ENCODE assay signal across 20 mouse cellular contexts in genomic region chr11:12309423-12310023, GRCm38 (mm10).
DNase-seq lines count a peak whose midpoint lies in the region; ATAC-seq and TF ChIP-seq lines count a peak whose summit lies in the region.
"Had no signal": no experiment of that assay in that cellular context is flagged by ENCODE, and none has a peak within 500 bp of the region (broad histone marks: within the 10 kb centered on the region; RNA-seq: fewer than 3 reads in every experiment).

No protein-coding gene starts in this region.

- H3K4me2 ChIP-seq in heart, embryonic 12.5 days, result peak overlapping the region; percentile 57
- H3K4me2 ChIP-seq in midbrain, postnatal 0 days (ENCODE audit: low read depth, low read length, poor library complexity, severe bottlenecking), result no peak overlapping the region
- no peak overlapping the region for H3K4me2 ChIP-seq in midbrain, embryonic 13.5 days (replicated peaks)
- H3K4me2 ChIP-seq: embryonic facial prominence, embryonic 13.5 days; forebrain, embryonic 12.5 days had no signal

- peak overlapping the region; percentile 57; the same call in 1 of the 2 replicates for H3K9ac ChIP-seq in heart, embryonic 12.5 days
- H3K9ac ChIP-seq in midbrain, postnatal 0 days (replicated peaks; ENCODE audit: low read length, poor library complexity, severe bottlenecking), result no peak overlapping the region
- H3K9ac ChIP-seq in midbrain, embryonic 13.5 days (replicated peaks), result no peak overlapping the region
- H3K9ac ChIP-seq: embryonic facial prominence, embryonic 13.5 days; forebrain, embryonic 12.5 days had no signal

- H3K27ac ChIP-seq in heart, embryonic 12.5 days (ENCODE audit: poor library complexity, severe bottlenecking), result peak overlapping the region; percentile 88
- H3K27ac ChIP-seq in midbrain, embryonic 10.5 days (replicated peaks), result no peak overlapping the region
- no peak overlapping the region for H3K27ac ChIP-seq in midbrain, postnatal 0 days (ENCODE audit: low read depth, low read length)
- H3K27ac ChIP-seq in midbrain, embryonic 13.5 days, result no peak overlapping the region
- H3K27ac ChIP-seq in gastrocnemius, adult 2 months, result no peak overlapping the region
- H3K27ac ChIP-seq: embryonic facial prominence, embryonic 13.5 days; forebrain, embryonic 12.5 days; hindbrain, postnatal 0 days had no signal

- H3K9me3 ChIP-seq in heart, embryonic 12.5 days (replicated peaks), result no peaks in the 10 kb centered on the region
- no peaks in the 10 kb centered on the region for H3K9me3 ChIP-seq in midbrain, embryonic 10.5 days (replicated peaks)
- H3K9me3 ChIP-seq in midbrain, postnatal 0 days (ENCODE audit: low read length), result no peaks in the 10 kb centered on the region
- no peaks in the 10 kb centered on the region for H3K9me3 ChIP-seq in midbrain, embryonic 13.5 days
- H3K9me3 ChIP-seq: embryonic facial prominence, embryonic 13.5 days; forebrain, embryonic 12.5 days; G1E had no signal

- no peak for ATAC-seq in heart, embryonic 12.5 days (ENCODE audit: insufficient number of reproducible peaks, low FRiP score)
- ATAC-seq in midbrain, postnatal 0 days (ENCODE audit: low FRiP score), result no peak
- ATAC-seq in common myeloid progenitor, adult 5-6 weeks (replicated peaks; ENCODE audit: low read depth, poor library complexity, severe bottlenecking), result peak; percentile 99
- ATAC-seq in midbrain, embryonic 13.5 days, result peak; percentile 67
- ATAC-seq: hindbrain, postnatal 0 days had no signal

- TF ChIP-seq CTCF in midbrain, postnatal 0 days (IDR thresholded peaks at IDR 0.05), result no peak
- TF ChIP-seq CTCF in gastrocnemius, adult 2 months (IDR thresholded peaks at IDR 0.05), result no peak

- H3K4me3 ChIP-seq in heart, embryonic 12.5 days, result peak overlapping the region; percentile 28
- H3K4me3 ChIP-seq in midbrain, embryonic 10.5 days, result no peak overlapping the region
- no peak overlapping the region for H3K4me3 ChIP-seq in midbrain, postnatal 0 days (ENCODE audit: low read depth, low read length)
- no peak overlapping the region for H3K4me3 ChIP-seq in midbrain, embryonic 13.5 days (replicated peaks)
- no peak overlapping the region for H3K4me3 ChIP-seq in gastrocnemius, adult 2 months
- H3K4me3 ChIP-seq: embryonic facial prominence, embryonic 13.5 days; forebrain, embryonic 12.5 days had no signal

- H3K27me3 ChIP-seq in heart, embryonic 12.5 days (replicated peaks), result no peaks in the 10 kb centered on the region
- H3K27me3 ChIP-seq in midbrain, embryonic 10.5 days (ENCODE audit: low read depth, poor library complexity, severe bottlenecking), result peaks cover 98% of the 10 kb centered on the region
- peaks cover 20% of the 10 kb centered on the region; the same call in 1 of the 2 replicates for H3K27me3 ChIP-seq in midbrain, postnatal 0 days (ENCODE audit: insufficient read depth, low read length)
- peaks cover 82% of the 10 kb centered on the region for H3K27me3 ChIP-seq in midbrain, embryonic 13.5 days
- H3K27me3 ChIP-seq: embryonic facial prominence, embryonic 13.5 days had no signal

- intact Hi-C loops in heart, postnatal 14 days (cut with DNase I), result loop anchor here (5.0 kb wide), 1 partner anchor 223 kb away; no protein-coding TSS in a partner anchor
- intact Hi-C loops in gastrocnemius, adult 2 months (cut with DNase I), result loop anchor here (5.0 kb wide), 1 partner anchor 228 kb away; no protein-coding TSS in a partner anchor

- no peaks in the 10 kb centered on the region for H3K36me3 ChIP-seq in heart, embryonic 12.5 days
- H3K36me3 ChIP-seq in midbrain, embryonic 10.5 days, result no peaks in the 10 kb centered on the region
- 0 out of 2 replicates have a peak, but pooled peaks cover 5% of the 10 kb centered on the region for H3K36me3 ChIP-seq in midbrain, postnatal 0 days (ENCODE audit: insufficient read depth, low read length)
- H3K36me3 ChIP-seq in midbrain, embryonic 13.5 days, result no peaks in the 10 kb centered on the region
- H3K36me3 ChIP-seq: embryonic facial prominence, embryonic 13.5 days; forebrain, embryonic 12.5 days; G1E had no signal

- no peak for DNase-seq in heart, postnatal 14 days
- DNase-seq in midbrain, embryonic 10.5 days (ENCODE audit: low spot score), result peak; percentile 56
- DNase-seq in midbrain, postnatal 0 days (ENCODE audit: low spot score), result no peak
- no peak for DNase-seq in layer of hippocampus, adult 8-10 months (ENCODE audit: low spot score in 2 of 2)
- no peak for DNase-seq in gastrocnemius, adult 2 months
- DNase-seq: adrenal gland, postnatal 10 days; cerebellum, postnatal 10 days; heart, postnatal 36 days; kidney, adult 18-20 months; kidney, postnatal 14 days; layer of hippocampus, adult 9-11 months; lung, postnatal 10 days; thymus, postnatal 14 days had no signal

- H3K4me1 ChIP-seq in heart, embryonic 12.5 days (replicated peaks), result peaks cover 11% of the 10 kb centered on the region
- peaks cover 12% of the 10 kb centered on the region for H3K4me1 ChIP-seq in midbrain, embryonic 10.5 days
- no peaks in the 10 kb centered on the region for H3K4me1 ChIP-seq in midbrain, postnatal 0 days (ENCODE audit: insufficient read depth, low read length)
- peaks cover 7% of the 10 kb centered on the region for H3K4me1 ChIP-seq in midbrain, embryonic 13.5 days (replicated peaks)
- H3K4me1 ChIP-seq: embryonic facial prominence, embryonic 13.5 days had no signal

- WGBS in heart, embryonic 12.5 days, result 31% methylated on average over 3 of the region's 3 CpGs
- WGBS in midbrain, embryonic 10.5 days, result 12% methylated on average over 3 of the region's 3 CpGs
- WGBS in midbrain, postnatal 0 days, result 34% methylated on average over 3 of the region's 3 CpGs
- 16% methylated on average over 3 of the region's 3 CpGs for WGBS in midbrain, embryonic 13.5 days

Comparison
In these comparisons a context has a peak if more than half of its experiments do, and no peak if none do; other contexts are left out.
1. ATAC-seq: peak in common myeloid progenitor, adult 5-6 weeks (single experiment) and midbrain, embryonic 13.5 days (single experiment); none in heart, embryonic 12.5 days (single experiment) and midbrain, postnatal 0 days (single experiment).